Mouse (Mus musculus) frontal cortex, postnatal 10 days (tissue): ENCODE measurements around the gene Rhbdl1.

ENCODE experiments used
- DNase-seq, 2 experiments: peaks; one replicate each; pipeline ENCODE4 v3.0.0; 2022; ENCODE audit warnings: low spot score in 2 of 2, mixed read lengths in 1 of 2

Rhbdl1 gene

DNA sequence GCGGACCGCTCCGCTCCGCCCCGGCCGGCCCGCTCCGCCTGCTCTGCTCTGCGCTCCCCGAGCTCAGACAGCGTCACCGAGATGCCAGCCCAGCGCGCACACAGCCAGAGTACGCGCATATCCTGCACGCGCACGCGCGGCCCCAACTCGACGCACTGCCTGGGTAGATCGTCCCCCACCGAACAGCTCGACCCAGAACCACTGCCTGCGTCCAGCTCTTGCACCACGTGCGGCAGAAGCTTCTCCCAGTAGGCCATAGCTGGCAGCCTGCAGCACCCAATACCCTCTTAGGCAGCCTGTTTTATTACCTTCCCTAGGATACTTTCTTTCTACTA, at the start of gene Rhbdl1:
Gene Rhbdl1 (minus strand): TSS at position 220 of the 335 bp plus-strand sequence.
- peak; percentile 82 to 83 for DNase-seq

- DNase-seq = no peak
Observed at GRCm38 (mm10) chr17:25886806-25887205, 49.7 kb upstream of the Rhbdl1 start.

- DNase-seq = no peak
Observed at GRCm38 (mm10) chr17:25885636-25886035, 48.5 kb upstream of the Rhbdl1 start.

DNA sequence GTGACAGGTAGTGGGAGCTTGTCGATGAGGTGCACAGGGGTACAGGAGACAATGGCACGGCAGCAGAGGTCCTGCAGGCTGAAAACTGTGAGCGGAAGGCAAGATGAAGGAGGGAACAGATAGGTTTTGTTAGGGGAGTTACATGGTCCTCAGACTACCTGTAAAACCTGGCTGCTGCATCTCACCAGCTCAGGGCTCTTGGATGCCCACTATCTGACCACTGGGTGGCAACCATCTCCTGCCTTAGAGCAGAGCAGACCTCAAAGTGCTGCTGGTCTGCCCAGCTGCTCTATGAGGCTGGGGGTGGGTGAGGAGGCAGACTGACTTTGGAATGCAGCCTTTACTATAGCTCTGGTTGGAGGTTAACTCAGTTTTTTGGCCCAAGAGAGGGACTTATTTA, 46.7 kb upstream of the Rhbdl1 start:
- no peak for DNase-seq

- DNase-seq = no peak
Observed at GRCm38 (mm10) chr17:25883268-25883667, 46.2 kb upstream of the Rhbdl1 start.

DNA sequence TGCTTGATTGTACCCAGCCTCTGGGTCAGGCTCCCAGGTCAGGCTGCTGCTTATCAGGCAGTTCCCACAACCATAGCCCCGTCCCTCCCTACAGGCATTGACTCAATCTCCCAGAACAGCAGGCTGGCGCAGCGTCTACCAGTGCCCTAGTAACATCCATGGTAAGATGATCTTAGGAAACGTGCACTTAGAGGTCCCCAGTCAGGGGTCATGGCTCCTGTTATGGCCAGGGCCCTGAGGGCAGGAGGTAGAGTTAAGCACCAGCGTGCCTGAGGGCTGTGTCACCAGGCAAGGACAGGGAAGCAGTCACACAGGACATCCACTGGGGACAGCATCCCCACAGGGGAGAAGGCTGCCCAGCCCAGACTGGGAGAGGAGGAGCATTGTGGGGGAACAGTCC, 45.2 kb upstream of the Rhbdl1 start:
- no peak for DNase-seq

DNA sequence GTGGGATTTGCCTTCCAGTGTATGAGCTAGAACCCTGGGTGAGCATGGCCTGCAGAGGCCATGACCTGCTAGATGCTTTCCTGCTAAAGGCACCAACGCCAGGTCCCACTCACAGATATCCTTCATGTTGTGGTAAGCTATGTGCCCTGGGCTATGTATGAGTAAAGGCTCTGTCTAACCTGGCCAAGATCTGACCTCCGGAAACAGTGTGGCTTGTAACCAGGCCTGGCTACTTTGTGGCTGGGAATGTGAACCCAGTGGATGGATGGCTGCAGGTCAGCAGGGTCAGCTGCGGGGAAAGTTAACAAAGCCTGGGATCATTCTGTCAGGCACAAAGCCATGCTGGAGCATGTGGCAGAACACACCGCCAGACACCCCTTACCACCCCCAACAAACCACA, 44.6 kb upstream of the Rhbdl1 start:
- no peak for DNase-seq

DNA sequence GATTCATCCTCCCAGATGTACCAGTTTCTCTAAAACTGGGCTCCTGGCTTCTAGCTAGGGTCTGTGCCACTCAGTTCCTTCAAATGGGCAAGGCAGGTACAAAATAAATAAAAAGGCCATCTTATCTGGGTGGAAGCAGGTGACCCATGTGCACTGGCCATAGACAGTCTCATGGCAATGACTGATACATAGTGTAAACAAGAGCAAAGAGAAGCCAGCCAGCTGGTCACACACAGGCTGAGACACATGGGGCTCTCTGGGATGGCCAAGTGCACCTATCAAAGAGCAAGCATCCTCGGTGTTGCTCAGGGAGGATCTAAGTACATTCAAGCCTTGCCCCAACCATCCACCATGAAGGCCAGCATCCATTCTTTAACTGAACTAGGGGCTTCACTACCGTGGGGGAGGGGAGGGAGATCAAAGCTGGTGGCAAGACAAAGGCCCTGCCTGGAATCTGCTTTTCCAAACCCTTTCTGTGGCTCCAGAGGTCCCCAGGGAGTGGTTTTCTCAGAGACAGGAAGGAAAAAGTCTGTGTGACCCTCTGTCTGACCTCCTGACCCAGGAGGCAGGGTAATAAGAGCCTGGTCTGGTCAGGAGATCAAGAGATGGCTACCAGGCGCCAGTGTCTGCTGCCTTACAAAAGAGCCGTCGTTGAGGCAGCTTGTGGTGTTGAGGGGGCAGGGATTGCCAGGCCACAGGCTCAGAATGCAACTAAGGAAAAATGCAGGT, 44.0 kb upstream of the Rhbdl1 start:
- no peak for DNase-seq

- DNase-seq = no peak
Observed at GRCm38 (mm10) chr17:25880196-25880910, 43.3 kb upstream of the Rhbdl1 start, which contains the start of gene Wfikkn1. TSS of gene Wfikkn1 (minus strand) at chr17:25880858.

DNA sequence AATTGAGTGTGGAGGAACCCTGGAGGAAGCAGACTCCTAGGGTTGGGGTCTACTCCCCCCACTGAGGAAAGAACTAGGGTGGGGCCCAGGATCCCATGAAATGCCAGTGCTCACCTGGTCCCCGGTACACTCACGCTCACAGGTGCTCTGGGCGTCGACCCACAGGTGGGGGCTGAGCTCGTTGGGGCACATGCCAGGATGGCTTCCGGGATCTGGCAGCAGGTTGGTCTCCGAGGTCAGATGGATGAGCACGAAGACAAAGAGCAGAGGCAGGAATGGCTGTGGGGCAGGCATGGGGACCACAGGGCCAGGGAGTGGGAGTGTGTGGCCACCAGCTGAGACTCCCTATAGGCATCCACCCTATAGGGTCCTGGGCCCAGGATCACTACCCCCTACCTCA, 42.7 kb upstream of the Rhbdl1 start:
- DNase-seq = no peak

- DNase-seq = no peak
Observed at GRCm38 (mm10) chr17:25879261-25879660, 42.2 kb upstream of the Rhbdl1 start.

- DNase-seq = no peak
Observed at GRCm38 (mm10) chr17:25878611-25879180, 41.6 kb upstream of the Rhbdl1 start.

DNA sequence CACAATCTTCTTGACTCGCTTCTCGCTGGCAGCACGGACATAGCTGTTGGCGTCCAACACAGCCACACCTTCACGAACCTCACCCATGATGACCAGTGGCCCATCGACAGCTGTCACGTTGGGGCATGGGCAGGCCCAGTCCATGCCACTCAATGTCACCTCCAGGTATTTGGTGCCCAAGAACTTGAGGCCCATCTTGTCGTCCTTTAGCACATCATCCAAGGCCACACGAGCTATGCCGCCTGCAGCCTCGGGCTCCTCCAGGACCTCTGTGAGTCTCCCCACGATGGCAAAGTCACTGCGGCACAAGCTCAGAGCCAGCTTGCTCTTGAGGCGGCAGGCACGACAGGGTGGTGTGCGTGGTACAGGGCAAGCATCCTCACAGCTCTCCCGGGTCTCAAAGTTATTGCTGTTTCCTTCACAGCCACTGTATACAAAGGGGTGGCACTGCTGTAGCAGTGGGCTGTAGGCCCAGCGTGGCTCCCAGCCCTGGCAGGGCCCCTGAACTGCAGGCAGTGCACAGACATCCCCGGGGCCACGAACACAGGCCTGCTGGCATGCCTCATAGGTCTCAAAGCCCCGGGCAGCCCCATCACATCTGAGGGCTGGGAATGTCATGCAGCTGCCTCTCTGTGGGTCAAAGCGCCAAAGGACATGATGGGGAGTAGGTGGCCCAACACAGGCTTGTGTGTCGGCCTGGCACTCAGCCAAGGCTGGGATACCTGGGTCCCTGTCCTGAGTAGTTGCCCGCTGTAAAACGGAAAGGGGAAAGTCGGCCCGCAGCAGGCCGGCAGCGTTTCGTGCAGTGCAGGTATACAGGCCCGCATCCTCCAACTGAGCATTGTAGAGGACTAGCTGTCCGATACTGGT, 40.9 kb upstream of the Rhbdl1 start:
- DNase-seq = no peak

DNA sequence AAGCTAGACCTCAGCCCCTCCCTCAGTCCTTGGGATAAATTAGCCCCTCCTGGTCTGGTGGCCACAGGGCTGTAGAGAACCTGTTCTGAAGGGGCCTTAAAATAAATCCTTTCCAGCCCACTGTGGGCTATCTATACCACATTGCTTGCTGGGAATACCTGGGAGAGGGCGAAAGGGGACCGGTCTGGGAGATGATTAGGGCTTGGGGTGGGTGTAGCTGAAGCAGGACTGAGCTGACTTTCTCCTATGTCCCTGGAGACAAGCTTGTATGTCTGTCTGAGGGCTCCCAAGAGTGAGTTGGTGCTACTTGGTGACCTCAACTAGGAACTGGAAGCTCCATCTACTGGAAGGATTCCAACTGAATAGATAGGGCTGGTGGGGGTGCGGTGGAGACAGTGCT, 39.9 kb upstream of the Rhbdl1 start:
- DNase-seq = no peak

DNA sequence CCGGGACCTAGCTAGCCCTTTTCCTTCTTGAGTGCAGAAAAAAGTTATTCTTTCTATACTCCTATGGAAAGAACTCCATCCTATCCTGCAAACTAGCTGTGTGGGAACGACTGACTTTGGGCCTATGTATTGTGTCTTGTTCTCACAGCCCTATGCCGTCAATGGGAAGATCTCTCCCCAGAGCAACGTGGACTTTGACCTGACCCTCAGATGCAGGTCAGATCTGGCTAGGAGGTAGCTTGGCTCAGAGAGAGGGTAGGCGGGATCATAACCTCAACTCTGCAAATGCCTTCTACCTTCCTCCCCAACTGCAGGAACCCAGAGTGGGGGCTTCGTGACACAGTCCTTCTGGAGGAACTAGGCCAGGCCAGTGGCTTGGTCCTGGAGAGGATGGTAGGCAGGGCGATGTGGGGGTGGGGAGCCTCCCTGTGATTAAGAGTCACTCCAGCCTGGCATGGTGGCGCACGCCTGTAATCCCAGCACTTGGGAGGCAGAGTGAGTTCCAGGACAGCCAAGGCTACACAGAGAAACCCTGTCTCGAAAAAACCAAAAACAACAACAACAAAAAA, 39.3 kb upstream of the Rhbdl1 start:
- DNase-seq = no peak

GRCm38 (mm10) chr17:25875171-25876136, 38.4 kb upstream of the Rhbdl1 start:
- peak; percentile 80 to 88 for DNase-seq

GRCm38 (mm10) chr17:25874721-25875170, 37.7 kb upstream of the Rhbdl1 start, which contains the start of gene Mettl26:
TSS of gene Mettl26 (plus strand) at chr17:25875074.
- DNase-seq = peak; percentile 85 to 95

DNA sequence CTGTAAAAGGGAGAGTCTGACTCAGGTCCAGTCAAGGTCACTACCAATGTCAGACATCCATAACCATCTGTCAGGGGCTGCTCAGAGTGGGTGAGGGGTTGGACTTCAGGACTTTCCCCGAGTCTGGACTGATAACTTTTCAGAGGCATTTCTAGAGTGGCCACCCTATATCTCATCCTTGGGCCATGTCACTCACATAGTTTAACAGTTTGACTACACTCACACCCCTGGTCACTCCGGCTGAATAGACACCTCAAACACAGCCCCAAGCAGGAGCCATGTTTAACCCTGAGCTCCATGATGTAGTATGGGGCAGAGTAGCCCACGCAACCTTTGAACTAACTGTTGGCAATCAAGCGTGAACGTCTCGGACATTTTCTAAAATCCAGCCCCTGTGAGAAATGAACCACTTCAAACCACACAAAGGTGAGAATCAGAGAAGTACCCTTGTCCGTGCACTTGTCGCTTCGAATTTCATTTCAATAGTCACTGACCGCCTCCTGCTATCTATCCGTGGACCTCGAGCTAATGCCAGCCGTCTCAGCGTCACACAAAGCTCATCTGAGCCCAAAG, 37.1 kb upstream of the Rhbdl1 start:
- DNase-seq = no peak

- DNase-seq = no peak
Observed at GRCm38 (mm10) chr17:25873405-25874147, 36.5 kb upstream of the Rhbdl1 start.
